Mouse (Mus musculus) stomach, adult 2 months (tissue): ENCODE measurements around the gene Nucb2. TPM values are rescaled to one million over a fixed set of nuclear protein-coding genes. Genes with fewer than 3 reads are reported as not detected.

Source experiments
- polyA plus RNA-seq: library from polyadenylated mRNA; depleted of rRNA; stranded (reverse); fragments of >200 nt; gene quantifications from 2 replicates; pipeline ENCODE4 v1.2.3, GENCODE M21; 2012; rRNA removed

The Nucb2 gene
- 0.27 and 0.58 TPM in 2 replicates for polyA plus RNA-seq

GRCm38 (mm10) chr7:116503879-116504817, at the start of gene Nucb2:
TSS of gene Nucb2 (plus strand) at chr7:116504369.

Other genes with a start within 250 kb of the Nucb2 start
- 12.7 and 15.1 TPM in 2 replicates for gene Plekha7, start 196.0 kb upstream of the Nucb2 start, polyA plus RNA-seq
- 42.5 and 85.8 TPM in 2 replicates for gene Rps13, start 170.2 kb upstream of the Nucb2 start, polyA plus RNA-seq
- gene Pik3c2a, start 60.9 kb upstream of the Nucb2 start, polyA plus RNA-seq: 0.33 and 0.45 TPM in 2 replicates